Mouse (Mus musculus) MEL (cell line): ENCODE results near the gene Urb2. TPM values are rescaled to one million over a fixed set of nuclear protein-coding genes. Genes with fewer than 3 reads are reported as not detected.

Experiments used
- DNase-seq: peaks from one replicate; pipeline ENCODE4 v3.0.0; 2011; ENCODE audit warnings: low read depth, low spot score
- H3K27ac ChIP-seq: 2 replicates; pipeline ENCODE4 v1.5.1; 2012; ENCODE audit warnings: low read depth, mild to moderate bottlenecking, control low read depth, low read length, moderate library complexity; ENCODE audit not compliant: control insufficient read depth
- H3K27me3 ChIP-seq, 2 experiments: fragments of 150-350 bp in 1 of 2; sonication (generic) in 1 of 2; 2 replicates each; pipeline ENCODE4 v1.6.1; 2012; ENCODE audit warnings: low read length in 2 of 2, mild to moderate bottlenecking in 2 of 2, improper control_type of control experiment in 1 of 2, moderate library complexity in 1 of 2; ENCODE audit not compliant: insufficient read depth in 2 of 2, control insufficient read depth in 1 of 2
- H3K36me3 ChIP-seq, 2 experiments: 2 replicates each; pipeline ENCODE4 v1.6.1; 2012 to 2014; ENCODE audit warnings: low read length in 2 of 2, improper control_type of control experiment in 1 of 2, inconsistent platforms in 1 of 2, mild to moderate bottlenecking in 1 of 2; ENCODE audit not compliant: insufficient read depth in 2 of 2, control insufficient read depth in 1 of 2
- H3K4me1 ChIP-seq, 2 experiments: fragments of 150-350 bp in 1 of 2; sonication (generic) in 1 of 2; 2 replicates each; pipeline ENCODE4 v1.6.1; 2012; ENCODE audit warnings: low read length in 2 of 2, improper control_type of control experiment in 1 of 2, mild to moderate bottlenecking in 1 of 2; ENCODE audit not compliant: insufficient read depth in 2 of 2, control insufficient read depth in 1 of 2
- H3K4me3 ChIP-seq, 2 experiments: fragments of 150-350 bp in 1 of 2; sonication (generic) in 1 of 2; 2 replicates each; pipeline ENCODE4 v1.5.1; 2012; ENCODE audit warnings: low read depth in 2 of 2, low read length in 2 of 2, mild to moderate bottlenecking in 2 of 2, moderate library complexity in 2 of 2, control low read depth in 1 of 2, improper control_type of control experiment in 1 of 2; ENCODE audit not compliant: control insufficient read depth in 1 of 2, insufficient read depth in 1 of 2
- H3K79me2 ChIP-seq: 2 replicates; pipeline ENCODE4 v1.6.1; 2012; ENCODE audit warnings: mild to moderate bottlenecking, low read length, moderate library complexity; ENCODE audit not compliant: control insufficient read depth, poor library complexity, insufficient read depth
- H3K9ac ChIP-seq: 2 replicates; pipeline ENCODE4 v1.6.1; 2012; ENCODE audit warnings: low read depth, mild to moderate bottlenecking, control low read depth, low read length, moderate library complexity; ENCODE audit not compliant: control insufficient read depth, poor library complexity, severe bottlenecking
- H3K9me3 ChIP-seq: fragments of 150-350 bp; sonication (generic); replicated peaks from 2 replicates; pipeline ENCODE4 v1.6.1; 2012; ENCODE audit warnings: mild to moderate bottlenecking, low read length, improper control_type of control experiment, moderate library complexity; ENCODE audit not compliant: insufficient read depth
- CHD1 ChIP-seq: IDR thresholded peaks from 2 replicates; pipeline ENCODE4 v1.6.1; 2012; ENCODE audit warnings: low read depth, mild to moderate bottlenecking, inconsistent platforms, low read length, improper control_type of control experiment
- CHD2 ChIP-seq: IDR thresholded peaks from 2 replicates; pipeline ENCODE4 v1.6.1; 2011; ENCODE audit warnings: low read length, improper control_type of control experiment
- CTCF ChIP-seq, 3 experiments: IDR thresholded peaks in 2 of 3; conservative IDR thresholded peaks in 1 of 3; 2 replicates each; pipeline ENCODE4 v1.5.1; 2011 to 2012; ENCODE audit warnings: low read length in 3 of 3, low read depth in 2 of 3, mild to moderate bottlenecking in 2 of 3, improper control_type of control experiment in 1 of 3, inconsistent platforms in 1 of 3, mixed read lengths in 1 of 3, moderate library complexity in 1 of 3; ENCODE audit not compliant: control insufficient read depth in 1 of 3, insufficient read depth in 1 of 3, poor library complexity in 1 of 3, severe bottlenecking in 1 of 3
- ELF1 ChIP-seq: IDR thresholded peaks from 2 replicates; pipeline ENCODE4 v1.6.1; 2014; ENCODE audit warnings: low read depth, mild to moderate bottlenecking, inconsistent platforms, low read length, improper control_type of control experiment, moderate library complexity
- EP300 ChIP-seq, 2 experiments: IDR thresholded peaks; 2 replicates each; pipeline ENCODE4 v1.6.1; 2011; ENCODE audit warnings: improper control_type of control experiment in 2 of 2, low read length in 2 of 2, low read depth in 1 of 2, mild to moderate bottlenecking in 1 of 2
- ETS1 ChIP-seq: IDR thresholded peaks from 2 replicates; pipeline ENCODE4 v1.6.1; 2012; ENCODE audit warnings: low read depth, mild to moderate bottlenecking, inconsistent platforms, low read length, improper control_type of control experiment, moderate library complexity
- JUND ChIP-seq: IDR thresholded peaks from 2 replicates; pipeline ENCODE4 v1.6.1; 2011; ENCODE audit warnings: low read depth, mild to moderate bottlenecking, improper control_type of control experiment, low read length
- MAFK ChIP-seq: IDR thresholded peaks from 2 replicates; pipeline ENCODE4 v1.6.1; 2011; ENCODE audit warnings: low read depth, mild to moderate bottlenecking, low read length, improper control_type of control experiment, borderline replicate concordance
- MAZ ChIP-seq: IDR thresholded peaks from 2 replicates; pipeline ENCODE4 v1.6.1; 2012; ENCODE audit warnings: low read depth, mild to moderate bottlenecking, inconsistent platforms, low read length, improper control_type of control experiment
- MYB ChIP-seq: IDR thresholded peaks from 2 replicates; pipeline ENCODE4 v1.6.1; 2011; ENCODE audit warnings: mild to moderate bottlenecking, low read depth, low read length, improper control_type of control experiment
- MYC ChIP-seq: IDR thresholded peaks from 2 replicates; pipeline ENCODE4 v1.6.1; 2011; ENCODE audit warnings: low read depth, mild to moderate bottlenecking, low read length, improper control_type of control experiment, moderate library complexity
- RCOR1 ChIP-seq: IDR thresholded peaks from 2 replicates; pipeline ENCODE4 v1.6.1; 2012; ENCODE audit warnings: low read depth, mild to moderate bottlenecking, inconsistent platforms, low read length, improper control_type of control experiment
- SIN3A ChIP-seq: IDR thresholded peaks from 2 replicates; pipeline ENCODE4 v1.6.1; 2012; ENCODE audit warnings: low read length, improper control_type of control experiment, inconsistent platforms
- SMC3 ChIP-seq: IDR thresholded peaks from 2 replicates; pipeline ENCODE4 v1.6.1; 2011; ENCODE audit warnings: low read depth, low read length, improper control_type of control experiment
- TAL1 ChIP-seq: IDR thresholded peaks from 2 replicates; pipeline ENCODE4 v1.6.1; 2012; ENCODE audit warnings: mild to moderate bottlenecking, inconsistent platforms, low read length, moderate library complexity, mixed read lengths
- ZNF384 ChIP-seq: IDR thresholded peaks from 2 replicates; pipeline ENCODE4 v1.6.1; 2012; ENCODE audit warnings: low read depth, mild to moderate bottlenecking, inconsistent platforms, low read length, improper control_type of control experiment
- polyA plus RNA-seq, 2 experiments: library from polyadenylated mRNA; stranded (reverse) in 1 of 2; unstranded in 1 of 2; fragments of >175 nt in 1 of 2; fragments of >200 nt in 1 of 2; gene quantifications; 2 replicates each; pipeline versions ENCODE4 v1.2.1 to v1.2.4; 2012; ENCODE audit warnings: low replicate concordance in 2 of 2, low read depth in 1 of 2; ENCODE audit not compliant: insufficient read length in 2 of 2, insufficient read depth in 1 of 2, missing spikeins in 1 of 2
- total RNA-seq: library from RNA; depleted of rRNA; stranded (reverse); fragments of 300-350 nt; gene quantifications from 2 replicates; pipeline ENCODE4 v1.2.3, GENCODE M21; 2012

The Urb2 gene
- total and polyA plus RNA-seq, 3 experiments, result 31.6 to 82.4 (median 39.7) TPM

DNA sequence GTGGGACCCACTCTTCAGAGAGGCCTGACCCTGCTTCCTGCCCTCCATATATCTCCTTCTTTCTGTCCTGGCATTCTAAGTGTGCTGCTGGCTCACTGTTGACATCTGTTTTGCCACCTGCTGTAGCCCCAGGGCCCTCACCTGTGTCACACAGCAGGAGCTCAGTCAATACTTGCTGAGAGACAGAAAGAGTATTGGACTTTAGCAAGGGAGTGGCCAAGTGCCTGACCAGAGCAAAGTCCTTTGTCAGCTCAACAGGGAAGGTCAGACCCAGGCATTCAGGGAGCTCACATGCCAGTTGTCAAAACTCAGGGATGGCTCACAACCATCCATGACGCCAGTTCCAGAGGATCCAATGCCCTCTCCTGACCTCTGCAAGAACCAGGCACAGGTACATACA, 47.8 kb upstream of the Urb2 start:
- no peak for DNase-seq
- no peaks in the 10 kb centered on the region for H3K27me3 ChIP-seq
- peaks cover 8% of the 10 kb centered on the region; the same call in 1 of the 2 replicates for H3K79me2 ChIP-seq
- TF ChIP-seq SMC3, result no peak
- no peak for TF ChIP-seq CHD1
- no peak for TF ChIP-seq ETS1
- TF ChIP-seq MAFK, result no peak
- TF ChIP-seq MYB, result no peak
- no peak for TF ChIP-seq CTCF (IDR thresholded peaks at IDR 0.05 in 2 of 3, conservative IDR thresholded peaks at IDR 0.05 in 1 of 3; ENCODE audit: control insufficient read depth in 1 of 3, insufficient read depth in 1 of 3, low read depth in 2 of 3, low read length in 3 of 3, poor library complexity in 1 of 3, severe bottlenecking in 1 of 3)
- TF ChIP-seq MAZ, result no peak
- TF ChIP-seq CHD2, result no peak
- no peaks in the 10 kb centered on the region for H3K9me3 ChIP-seq
- no peak overlapping the region for H3K9ac ChIP-seq
- no peak overlapping the region for H3K4me3 ChIP-seq
- H3K36me3 ChIP-seq, result peaks cover 8 to 15% of the 10 kb centered on the region in 2 experiments
- H3K27ac ChIP-seq, result no peak overlapping the region
- peaks cover 9 to 15% of the 10 kb centered on the region in 2 experiments for H3K4me1 ChIP-seq

DNA sequence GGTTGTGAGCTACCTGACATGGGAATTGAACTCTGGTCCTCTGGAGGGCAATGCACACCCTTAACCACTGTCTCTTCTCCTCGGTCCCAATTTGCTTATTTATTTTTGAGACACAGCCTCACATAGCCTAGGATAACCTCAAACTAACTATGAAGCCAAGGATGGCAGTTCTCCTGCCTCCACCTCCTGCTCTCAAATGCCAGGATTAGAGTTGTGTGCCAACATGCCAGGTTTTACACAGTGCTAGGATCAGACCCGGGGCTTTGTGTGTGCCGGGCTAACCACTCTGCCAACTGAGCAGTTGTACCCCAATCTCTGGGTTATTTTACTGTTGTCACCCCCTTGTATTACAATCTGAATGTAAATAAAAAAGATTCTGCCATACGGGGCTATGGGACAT, 43.8 kb upstream of the Urb2 start:
- Histone ChIP-seq H3K79me2 (peaks cover 20% of the 10 kb centered on the region), H3K9me3 (no peaks in the 10 kb centered on the region), H3K9ac (no peak overlapping the region), H3K36me3 (peaks cover 8 to 34% of the 10 kb centered on the region in 2 experiments)
- TF ChIP-seq JUND (no peak), MAZ (no peak), SIN3A (no peak), ZNF384 (no peak), EP300 (IDR thresholded peaks at IDR 0.05; ENCODE audit: low read depth in 1 of 2, low read length in 2 of 2) (no peak), TAL1 (no peak)
- TF ChIP-seq, all 39 proteins: peak for 0
- Histone ChIP-seq H3K4me3 (no peak overlapping the region), H3K27ac (no peak overlapping the region), H3K4me1 (peaks cover 25 to 43% of the 10 kb centered on the region in 2 experiments), H3K27me3 (no peaks in the 10 kb centered on the region)
- peak; percentile 17 for DNase-seq

DNA sequence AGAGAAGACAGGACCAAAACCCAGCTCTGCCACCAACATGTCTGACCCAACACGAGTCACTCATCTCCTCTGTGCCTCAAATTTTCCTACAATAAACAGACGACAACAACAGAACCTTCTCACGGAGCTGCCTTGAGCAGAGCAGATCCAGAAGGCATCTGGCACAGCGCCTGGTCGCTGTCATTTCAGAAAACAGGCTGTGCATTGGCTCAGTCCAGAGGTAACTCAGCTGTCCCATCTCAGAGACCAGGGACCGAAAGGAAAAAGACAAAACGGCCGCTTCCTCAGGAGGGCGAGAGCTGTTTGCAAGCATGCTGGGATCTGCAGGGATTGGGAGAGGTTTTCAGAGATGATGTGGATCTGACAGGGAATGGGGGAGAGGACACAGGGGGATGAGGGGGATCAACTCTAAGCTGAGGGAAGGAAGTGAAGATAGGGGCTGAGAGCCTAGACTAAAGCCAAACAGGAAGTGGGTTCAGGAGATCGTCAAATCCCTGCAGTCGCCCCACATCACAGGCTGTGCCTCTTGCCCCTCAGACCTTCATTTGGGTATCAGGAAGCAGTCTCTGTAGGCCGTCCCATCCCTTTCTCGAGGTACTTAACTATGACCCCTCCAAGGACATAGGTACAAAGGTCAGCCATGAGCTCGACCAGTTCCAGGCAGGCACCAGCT, 43.0 kb upstream of the Urb2 start:
- Histone ChIP-seq H3K4me3 (peak overlapping the region in 1 of 2 experiments; percentile 3; a peak in 1 of 4 replicates), H3K9ac (peak overlapping the region; percentile 12), H3K79me2 (peaks cover 25% of the 10 kb centered on the region), H3K36me3 (peaks cover 8 to 35% of the 10 kb centered on the region in 2 experiments), H3K4me1 (peaks cover 25 to 45% of the 10 kb centered on the region in 2 experiments), H3K27me3 (no peaks in the 10 kb centered on the region)
- TF ChIP-seq MYC, result no peak
- 0 out of 2 replicates have a peak, but pooled peaks have one; percentile 11 for TF ChIP-seq RCOR1
- TF ChIP-seq EP300 (IDR thresholded peaks at IDR 0.05; ENCODE audit: low read depth in 1 of 2, low read length in 2 of 2), result peak in 1 of 2 experiments; percentile 10; a peak in 2 of 4 replicates
- TF ChIP-seq ELF1, result peak; percentile 56; the same call in 1 of the 2 replicates
- TF ChIP-seq CHD1, result no peak
- TF ChIP-seq, all 39 proteins: peak for 3
- peak; percentile 61 for DNase-seq
- H3K9me3 ChIP-seq, result no peaks in the 10 kb centered on the region
- H3K27ac ChIP-seq, result peak overlapping the region; percentile 58
